Mouse (Mus musculus) spleen, embryonic (tissue): ENCODE data around the gene Lipc.

Source experiments
- CTCF ChIA-PET: fragments of 350-600 bp; sonication (Branson Sonifier 250); formaldehyde crosslinking; loops from one replicate; lab custom pipeline; 2022; lab: Charles Lee

The Lipc gene

DNA sequence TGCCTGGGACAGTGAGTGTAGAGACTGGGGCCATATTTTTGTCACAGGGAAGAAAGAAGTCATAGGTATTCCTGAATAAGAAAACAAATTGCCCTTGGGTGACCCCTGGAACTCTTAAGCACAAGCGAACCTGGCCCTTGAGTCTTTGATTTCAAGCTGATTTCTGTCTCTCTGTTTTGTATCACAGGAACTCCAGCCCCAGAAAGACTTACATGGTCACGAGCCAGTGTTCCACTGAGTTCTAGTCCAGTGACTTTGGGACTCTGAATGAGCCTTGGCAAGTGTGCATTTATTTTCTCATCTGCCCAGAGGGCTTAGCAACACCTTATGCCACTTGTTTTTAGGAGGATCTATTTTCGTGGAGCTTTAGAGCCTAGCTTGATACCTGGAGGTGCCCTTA lies 5.7 kb upstream of the Lipc start:
- CTCF ChIA-PET: no interaction called here

GRCm38 (mm10) chr9:70954226-70954625 lies 2.2 kb upstream of the Lipc start:
- CTCF ChIA-PET: no interaction called here

DNA sequence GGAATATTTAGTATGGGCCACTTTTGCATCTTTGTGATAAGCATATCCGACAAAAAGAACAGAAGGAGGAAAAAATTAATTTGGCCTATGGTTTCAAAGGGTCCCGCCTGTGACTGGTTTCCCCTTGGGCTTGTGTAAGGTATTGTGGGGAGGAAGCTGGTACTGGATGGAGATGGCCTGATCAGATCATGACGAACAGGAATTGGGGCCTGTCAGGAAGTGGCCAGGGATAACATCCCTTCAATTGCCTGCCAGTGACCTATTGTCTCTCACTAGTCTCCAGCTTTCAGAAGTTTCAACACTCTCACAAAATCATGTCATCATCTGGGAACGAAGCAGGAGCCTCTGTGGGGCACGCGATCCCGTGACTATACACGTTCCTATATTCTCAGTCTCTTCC lies 2.7 kb downstream of the Lipc start:
- CTCF ChIA-PET: no interaction called here

DNA sequence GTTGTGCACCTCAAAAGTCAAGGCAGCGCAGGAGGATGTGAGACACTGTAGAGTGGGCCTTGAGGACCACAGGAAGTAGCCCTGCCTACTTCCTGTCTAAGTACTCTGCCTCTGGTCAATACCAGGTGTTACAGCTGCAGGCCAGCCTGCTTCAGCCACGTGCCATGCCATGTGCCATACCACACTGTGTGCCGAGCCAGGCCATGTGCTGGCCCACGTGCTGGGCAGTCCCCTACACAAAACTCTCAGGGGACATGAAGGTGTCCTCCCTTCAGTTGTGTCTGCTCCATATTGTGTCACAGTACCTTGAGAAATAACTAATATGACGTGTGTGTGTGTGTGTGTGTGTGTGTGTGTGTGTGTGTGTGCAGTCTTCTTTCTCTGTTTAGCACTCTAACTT lies 4.7 kb downstream of the Lipc start:
- CTCF ChIA-PET: interaction anchor here (0.5 kb wide), 1 partner anchor 42 kb away, joined by 5 read pairs; no protein-coding TSS in a partner anchor

DNA sequence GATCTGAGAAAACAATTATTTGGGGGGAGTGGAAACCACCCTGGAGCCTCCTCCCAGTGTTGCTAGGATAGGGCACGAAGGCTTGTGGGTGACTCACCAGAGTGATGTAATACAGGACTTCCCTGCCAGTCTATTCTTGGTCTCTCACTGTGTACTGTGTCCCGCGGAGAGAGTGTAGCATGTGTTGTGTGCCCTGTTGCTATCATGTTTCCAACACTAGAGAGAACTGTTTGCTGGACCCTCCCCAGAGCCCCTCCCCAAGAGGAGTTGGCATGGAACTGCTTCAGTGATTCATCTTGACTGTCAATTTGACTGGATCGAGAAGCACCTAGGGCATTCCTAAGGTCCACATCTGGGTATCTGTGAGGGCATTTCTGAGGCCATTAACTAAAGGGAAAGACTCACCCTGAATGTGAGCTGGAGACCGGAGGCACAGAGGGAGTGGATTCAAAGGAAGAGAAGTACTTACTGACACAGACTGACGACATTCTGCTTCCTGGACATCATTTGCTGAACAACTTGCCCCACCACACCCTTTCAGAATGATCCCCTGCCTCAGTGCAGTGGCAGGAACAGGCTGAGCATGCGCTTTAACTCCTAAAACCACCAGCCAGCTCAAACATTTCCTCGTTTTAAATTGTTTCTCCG lies 9.2 kb downstream of the Lipc start:
- CTCF ChIA-PET: no interaction called here

GRCm38 (mm10) chr9:70939752-70940501 lies 12.1 kb downstream of the Lipc start:
- CTCF ChIA-PET: interaction anchor here (0.6 kb wide), 1 partner anchor 105 kb away, joined by 3 read pairs; no protein-coding TSS in a partner anchor

- CTCF ChIA-PET: no interaction called here
Measured at GRCm38 (mm10) chr9:70938850-70939249, 13.2 kb downstream of the Lipc start.

GRCm38 (mm10) chr9:70938134-70938533 lies 13.9 kb downstream of the Lipc start:
- CTCF ChIA-PET: no interaction called here

- CTCF ChIA-PET: no interaction called here
Measured at GRCm38 (mm10) chr9:70934587-70935295, 17.3 kb downstream of the Lipc start.

GRCm38 (mm10) chr9:70930641-70931020 lies 21.4 kb downstream of the Lipc start:
- CTCF ChIA-PET: no interaction called here

GRCm38 (mm10) chr9:70929840-70930640 lies 22.0 kb downstream of the Lipc start:
- CTCF ChIA-PET: interaction anchor here (0.5 kb wide), 1 partner anchor 356 kb away, joined by 18 read pairs; no protein-coding TSS in a partner anchor

GRCm38 (mm10) chr9:70928472-70928871 lies 23.6 kb downstream of the Lipc start:
- CTCF ChIA-PET: interaction anchor here (0.5 to 1.7 kb wide), 2 partner anchors 260 to 1902 kb away, joined by 4 read pairs; no protein-coding TSS in a partner anchor

DNA sequence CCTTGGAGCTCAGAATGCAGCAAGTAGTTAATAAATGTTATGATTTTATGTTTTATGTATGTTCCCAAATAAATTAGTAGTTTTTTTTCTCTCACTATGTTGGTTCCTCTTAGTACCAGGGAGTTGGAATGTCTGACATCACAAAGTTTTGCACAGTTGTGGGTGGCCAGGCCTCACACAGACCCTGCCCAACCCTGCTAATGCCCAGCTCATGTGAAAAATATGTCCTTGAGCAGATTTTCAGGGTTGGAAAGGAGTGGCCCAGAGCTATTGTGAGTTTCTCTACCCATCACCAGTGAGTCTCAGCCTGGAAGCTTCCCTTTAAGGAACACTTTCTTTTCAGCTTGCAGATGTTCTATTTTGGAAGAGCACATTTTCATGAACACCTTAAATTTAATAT lies 24.3 kb downstream of the Lipc start:
- CTCF ChIA-PET: interaction anchor here (1.7 kb wide), 1 partner anchor 259 kb away, joined by 4 read pairs; no protein-coding TSS in a partner anchor

- CTCF ChIA-PET: interaction anchor here (1.7 kb wide), 1 partner anchor 258 kb away, joined by 4 read pairs; no protein-coding TSS in a partner anchor
Measured at GRCm38 (mm10) chr9:70926820-70927588, 25.0 kb downstream of the Lipc start.

GRCm38 (mm10) chr9:70925225-70925624 lies 26.8 kb downstream of the Lipc start:
- CTCF ChIA-PET: no interaction called here

- CTCF ChIA-PET: interaction anchor here (0.7 kb wide), 1 partner anchor 476 kb away, joined by 6 read pairs; no protein-coding TSS in a partner anchor
Measured at GRCm38 (mm10) chr9:70924763-70925162, 27.3 kb downstream of the Lipc start.

- CTCF ChIA-PET: no interaction called here
Measured at GRCm38 (mm10) chr9:70921781-70922565, 30.1 kb downstream of the Lipc start.

- CTCF ChIA-PET: no interaction called here
Measured at GRCm38 (mm10) chr9:70921132-70921531, 30.9 kb downstream of the Lipc start.

- CTCF ChIA-PET: no interaction called here
Measured at GRCm38 (mm10) chr9:70919271-70919670, 32.8 kb downstream of the Lipc start.

DNA sequence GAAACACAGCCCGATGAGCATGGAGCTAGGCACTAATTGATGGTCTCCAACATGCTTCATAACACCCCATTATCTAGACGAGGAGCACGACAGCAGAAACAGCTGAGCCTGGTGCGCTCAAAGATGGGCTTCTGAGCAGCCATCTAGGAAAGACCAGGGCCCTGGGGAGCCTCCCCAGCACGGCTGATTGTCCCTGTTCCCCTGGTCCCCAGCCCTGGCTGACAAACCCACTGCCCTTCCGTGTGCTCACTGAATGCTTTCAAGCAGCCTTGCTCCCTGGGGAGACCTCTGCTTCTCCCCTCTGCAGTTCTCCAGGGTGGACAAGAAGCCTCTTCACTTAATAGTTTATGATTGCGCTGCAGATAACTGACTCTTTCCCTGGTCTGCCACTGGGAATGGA lies 35.5 kb downstream of the Lipc start:
- CTCF ChIA-PET: no interaction called here
